ENCODE assay signal across 35 mouse cellular contexts in the genomic region with DNA sequence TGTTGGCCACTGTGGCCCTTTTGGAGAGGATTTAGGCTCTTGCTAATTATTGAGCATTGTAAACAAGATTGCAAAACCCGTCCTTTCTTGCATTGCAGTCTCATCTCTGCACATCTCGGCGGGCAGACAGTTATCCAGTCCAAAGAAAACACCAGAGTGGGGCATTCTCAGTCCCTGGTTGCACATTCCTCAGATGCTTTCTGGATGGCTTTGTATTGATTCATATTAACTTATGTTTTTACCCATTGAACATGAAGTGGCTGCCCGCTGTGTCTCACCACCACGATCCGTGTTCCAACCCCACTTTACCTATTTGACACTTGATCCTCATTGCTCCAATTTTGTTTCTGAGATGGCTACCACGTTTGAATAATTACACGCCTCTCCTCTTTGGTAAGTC.
"Had no signal": no experiment of that assay in that cellular context is flagged by ENCODE, and none has a peak within 500 bp of the region (broad histone marks: within the 10 kb centered on the region; RNA-seq: fewer than 3 reads in every experiment).

No protein-coding gene starts in this region.

- H3K4me3 ChIP-seq: heart, embryonic 10.5 days; heart, embryonic 12.5 days; heart, embryonic 13.5 days; heart, embryonic 15.5 days; hindbrain, embryonic 10.5 days; hindbrain, embryonic 12.5 days; hindbrain, embryonic 13.5 days; hindbrain, embryonic 15.5 days; intestine, embryonic 15.5 days; kidney, embryonic 15.5 days; layer of hippocampus, adult 2 months had no signal

- DNase-seq: heart, postnatal 10 days; heart, postnatal 14 days; heart, postnatal 36 days; heart, postnatal 4 days; kidney, adult 11 months; kidney, adult 18-20 months; kidney, adult 2 months; kidney, adult 8-10 months; kidney, adult 9 months; kidney, postnatal 10 days; kidney, postnatal 14 days; kidney, postnatal 25 days; kidney, postnatal 36 days; kidney, postnatal 4 days; layer of hippocampus, adult 9-11 months; layer of hippocampus, postnatal 36 days had no signal

- H3K27ac ChIP-seq: heart, embryonic 10.5 days; heart, embryonic 13.5 days; heart, embryonic 15.5 days; hindbrain, embryonic 12.5 days; hindbrain, embryonic 13.5 days; hindbrain, embryonic 14.5 days; hindbrain, embryonic 15.5 days; hindbrain, postnatal 0 days; intestine, embryonic 15.5 days; kidney, embryonic 15.5 days; kidney, postnatal 0 days; layer of hippocampus, adult 2 months had no signal

- H3K9me3 ChIP-seq: heart, embryonic 10.5 days; heart, embryonic 12.5 days; heart, embryonic 13.5 days; heart, embryonic 15.5 days; hindbrain, embryonic 10.5 days; hindbrain, embryonic 12.5 days; hindbrain, embryonic 13.5 days; hindbrain, embryonic 15.5 days; intestine, embryonic 15.5 days; kidney, embryonic 15.5 days had no signal

- H3K4me1 ChIP-seq: intestine, embryonic 15.5 days had no signal

- ATAC-seq: hindbrain, embryonic 16.5 days; hindbrain, postnatal 0 days; inflammation-experienced regulatory T-cells, adult 6 months; intestine, embryonic 15.5 days; intestine, embryonic 16.5 days; intestine, postnatal 0 days had no signal

- H3K9ac ChIP-seq: heart, embryonic 12.5 days; heart, embryonic 13.5 days; heart, embryonic 15.5 days; hindbrain, embryonic 12.5 days; hindbrain, embryonic 13.5 days; hindbrain, embryonic 14.5 days; hindbrain, embryonic 15.5 days; intestine, embryonic 15.5 days; kidney, embryonic 15.5 days had no signal

- H3K4me2 ChIP-seq: heart, embryonic 11.5 days; heart, embryonic 12.5 days; heart, embryonic 13.5 days; heart, embryonic 15.5 days; hindbrain, embryonic 12.5 days; hindbrain, embryonic 13.5 days; hindbrain, embryonic 14.5 days; hindbrain, embryonic 15.5 days; intestine, embryonic 15.5 days; kidney, embryonic 15.5 days had no signal

- H3K36me3 ChIP-seq: heart, embryonic 10.5 days; heart, embryonic 12.5 days; heart, embryonic 13.5 days; heart, embryonic 15.5 days; hindbrain, embryonic 10.5 days; hindbrain, embryonic 12.5 days; hindbrain, embryonic 13.5 days; hindbrain, embryonic 15.5 days; intestine, embryonic 15.5 days; kidney, embryonic 15.5 days had no signal

- H3K27me3 ChIP-seq: hindbrain, embryonic 12.5 days; hindbrain, embryonic 13.5 days; intestine, embryonic 15.5 days; kidney, embryonic 15.5 days had no signal
